Mouse (Mus musculus) activated CD4-positive, CD25-positive, alpha-beta regulatory T cell, adult 9 weeks (primary cell): ENCODE data around the gene Nol10. TPM values are rescaled to one million over a fixed set of nuclear protein-coding genes. Genes with fewer than 3 reads are reported as not detected.

ENCODE experiments used
- polyA plus RNA-seq: library from polyadenylated mRNA; unstranded; fragments of 100-300 nt; shearing (Covaris generic); gene quantifications from one replicate; pipeline ENCODE4 v1.2.1, GENCODE M21; 2017

Gene Nol10
- 36.6 TPM for polyA plus RNA-seq

DNA sequence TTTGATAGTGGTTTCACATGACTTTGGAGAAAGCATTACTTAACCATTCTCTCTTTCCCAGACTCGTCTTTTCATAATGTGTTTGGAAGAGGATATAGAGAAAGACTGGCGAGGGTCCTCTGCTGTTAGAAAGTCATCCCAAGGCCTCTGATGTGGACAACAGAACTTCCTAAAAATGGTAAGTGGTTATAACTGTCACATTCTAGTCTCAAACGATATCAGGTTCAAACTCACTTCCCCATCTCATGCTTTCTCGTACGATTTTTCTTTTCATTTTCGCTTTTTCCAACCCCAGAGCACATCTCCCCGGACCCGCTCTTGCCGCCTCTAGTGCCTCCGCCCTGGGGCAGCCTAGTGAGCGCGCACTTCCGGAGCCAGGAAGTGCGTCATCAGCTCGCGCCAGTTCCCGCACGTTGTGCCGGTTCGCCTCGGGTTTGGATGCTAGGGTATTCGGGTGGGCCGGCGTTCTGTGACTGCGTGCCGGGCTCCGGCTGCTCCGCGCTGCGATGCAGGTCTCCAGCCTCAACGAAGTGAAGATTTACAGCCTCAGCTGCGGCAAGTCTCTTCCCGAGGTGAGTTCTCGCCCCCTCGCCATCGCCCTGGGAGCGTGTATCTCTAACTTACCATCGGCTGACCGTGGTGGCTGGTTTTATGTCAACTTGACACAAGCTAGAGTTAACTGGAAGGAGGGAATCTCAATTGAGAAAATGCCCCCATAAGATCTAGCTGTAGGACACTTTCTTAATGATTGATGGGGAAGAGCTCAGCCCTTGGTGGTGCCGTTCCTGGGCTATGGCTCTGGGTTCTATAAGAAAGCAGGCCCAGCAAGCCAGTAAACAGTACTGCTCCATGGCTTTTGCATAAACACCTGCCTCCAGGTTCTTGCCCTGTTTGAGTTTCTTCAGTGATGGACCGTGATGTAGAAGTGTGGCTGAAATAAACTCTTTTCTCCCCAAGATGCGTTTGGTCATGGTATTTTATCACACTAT is at the start of gene Nol10:
Nol10 (plus strand) TSS at position 411 of the 989 bp plus-strand sequence.

DNA sequence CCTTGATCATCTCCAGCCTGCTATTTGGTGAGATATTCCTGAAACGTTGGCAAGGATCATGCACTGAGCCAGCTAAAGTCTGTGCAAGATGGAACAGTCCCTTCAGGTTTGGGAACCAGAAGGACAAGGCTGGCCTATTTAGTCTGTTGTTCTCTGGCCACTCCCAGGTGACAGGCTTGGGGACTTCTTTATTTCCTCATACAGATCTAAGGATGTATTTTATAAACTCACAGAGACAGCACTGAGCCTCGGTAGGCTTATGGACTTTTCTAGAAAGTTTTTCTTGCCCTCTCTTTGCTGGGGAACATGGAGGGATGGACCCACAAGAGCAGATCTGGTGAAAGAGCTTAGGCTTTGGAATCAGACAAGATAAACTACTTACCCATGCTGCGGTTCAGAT is 19.0 kb upstream of the Nol10 start, which contains the start of gene Atp6v1c2:
Atp6v1c2 (minus strand) TSS at position 101 of the 400 bp plus-strand sequence.

Other genes with a start within 250 kb of the Nol10 start
- 0.24 TPM for gene Kcnf1, start 171.6 kb upstream of the Nol10 start, polyA plus RNA-seq
- gene Pdia6, start 81.9 kb upstream of the Nol10 start, polyA plus RNA-seq, result 190 TPM
- not detected for gene Atp6v1c2, start 19.1 kb upstream of the Nol10 start, polyA plus RNA-seq
- 15.9 TPM for gene Odc1, start 196.3 kb downstream of the Nol10 start, polyA plus RNA-seq